Mouse (Mus musculus): ENCODE data around the gene Rergl.

The Rergl gene

GRCm38 (mm10) chr6:139501876-139502275 lies at the start of gene Rergl:
TSS of gene Rergl (minus strand) at chr6:139501976.
- DNase-seq (ENCODE audit: low read depth, low spot score): no peak

- DNase-seq (ENCODE audit: low read depth, low spot score): no peak
These were observed 36.7 kb upstream of the Rergl start for GRCm38 (mm10) chr6:139538469-139538868.

GRCm38 (mm10) chr6:139525406-139525805 lies 23.6 kb upstream of the Rergl start:
- no peak for DNase-seq (ENCODE audit: low read depth, low spot score)

GRCm38 (mm10) chr6:139524288-139524687 lies 22.5 kb upstream of the Rergl start:
- DNase-seq (ENCODE audit: low read depth, low spot score): no peak

GRCm38 (mm10) chr6:139514938-139515510 lies 13.2 kb upstream of the Rergl start:
- DNase-seq (ENCODE audit: low read depth, low spot score): no peak

GRCm38 (mm10) chr6:139479730-139480129 lies 22.0 kb downstream of the Rergl start:
- no peak for DNase-seq (ENCODE audit: low read depth, low spot score)

- DNase-seq (ENCODE audit: low read depth, low spot score): no peak
These were observed 36.8 kb downstream of the Rergl start for GRCm38 (mm10) chr6:139464980-139465379.

- DNase-seq (ENCODE audit: low read depth, low spot score): no peak
These were observed 37.5 kb downstream of the Rergl start for GRCm38 (mm10) chr6:139464292-139464691.

- DNase-seq (ENCODE audit: low read depth, low spot score): peak; percentile 16
These were observed 40.7 kb downstream of the Rergl start for GRCm38 (mm10) chr6:139461094-139461493.

GRCm38 (mm10) chr6:139460470-139460869 lies 41.3 kb downstream of the Rergl start:
- no peak for DNase-seq (ENCODE audit: low read depth, low spot score)

- DNase-seq (ENCODE audit: low read depth, low spot score): no peak
These were observed 57.8 kb downstream of the Rergl start for GRCm38 (mm10) chr6:139443999-139444398.

Measured in telencephalon, adult 2 months (tissue).